Mouse (Mus musculus) lung, postnatal 14 days (tissue): ENCODE data around the gene Timp3.

Experiments
- DNase-seq: peaks from one replicate; pipeline ENCODE4 v3.0.0; 2021

Timp3 gene

GRCm38 (mm10) chr10:86392399-86392798 is 92.2 kb downstream of the Timp3 start:
- DNase-seq: no peak

- no peak for DNase-seq
These were observed 97.6 kb downstream of the Timp3 start for GRCm38 (mm10) chr10:86397577-86398346.

- no peak for DNase-seq
These were observed 98.2 kb downstream of the Timp3 start for GRCm38 (mm10) chr10:86398347-86398720.
